Mouse (Mus musculus) testis, adult 2 months (tissue): ENCODE measurements at regions not wholly inside any gene's neighbourhood (a gene's known extent, or its start where the extent isn't known, plus 50 kb on each side); places are given as distances from the start of the nearest gene placed in this dataset.

Source experiments
- H3K27ac ChIP-seq: fragments of 200-500 bp; 2 replicates; pipeline ENCODE4 v1.5.1; 2012; ENCODE audit warnings: low read depth, low read length; ENCODE audit not compliant: control insufficient read depth, insufficient read depth
- H3K27me3 ChIP-seq: fragments of 200-500 bp; 2 replicates; pipeline ENCODE4 v1.6.1; 2012; ENCODE audit warnings: mild to moderate bottlenecking, low read length, moderate library complexity; ENCODE audit not compliant: control insufficient read depth, insufficient read depth
- H3K36me3 ChIP-seq: fragments of 200-500 bp; 2 replicates; pipeline ENCODE4 v1.6.1; 2012; ENCODE audit warnings: mild to moderate bottlenecking, low read length; ENCODE audit not compliant: control insufficient read depth, insufficient read depth
- H3K4me1 ChIP-seq: fragments of 200-500 bp; 2 replicates; pipeline ENCODE4 v1.6.1; 2012; ENCODE audit warnings: low read length; ENCODE audit not compliant: control insufficient read depth, insufficient read depth
- H3K4me3 ChIP-seq: fragments of 200-500 bp; 2 replicates; pipeline ENCODE4 v1.5.1; 2012; ENCODE audit warnings: low read depth, mild to moderate bottlenecking, low read length, moderate library complexity, mixed read lengths; ENCODE audit not compliant: control insufficient read depth
- CTCF ChIP-seq: fragments of 200-500 bp; IDR thresholded peaks from 2 replicates; pipeline ENCODE4 v1.5.1; 2012; ENCODE audit warnings: low read depth, mild to moderate bottlenecking, inconsistent platforms, low read length, moderate library complexity; ENCODE audit not compliant: control insufficient read depth, insufficient read depth, insufficient replicate concordance
- POLR2A ChIP-seq: fragments of 200-500 bp; IDR thresholded peaks from 2 replicates; pipeline ENCODE4 v1.6.1; 2012; ENCODE audit warnings: low read depth, mild to moderate bottlenecking, inconsistent platforms, low read length, moderate library complexity; ENCODE audit not compliant: control insufficient read depth

DNA sequence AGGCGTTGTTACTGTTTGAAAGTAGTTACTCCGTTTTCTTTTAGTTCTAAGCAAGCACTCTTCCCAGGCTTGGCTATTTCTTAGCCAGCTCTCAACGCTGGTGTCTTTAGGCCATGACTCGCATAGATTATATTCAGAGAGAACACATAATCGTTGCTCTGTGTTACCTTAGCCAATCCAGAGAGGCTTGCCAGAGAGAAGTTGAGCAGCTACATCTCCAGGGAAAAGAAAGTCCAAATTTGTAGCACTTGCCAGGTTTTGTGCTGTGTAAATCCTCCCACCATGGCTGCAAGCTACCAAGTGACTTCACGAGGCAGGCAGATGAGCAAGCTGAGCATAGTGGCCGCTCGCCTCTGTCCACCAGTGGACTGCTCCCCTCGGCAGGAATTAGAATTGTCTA, 163.3 kb upstream of the Fn1 start:
- Histone ChIP-seq H3K4me3 (no peak overlapping the region), H3K27me3 (no peaks in the 10 kb centered on the region), H3K27ac (no peak overlapping the region), H3K36me3 (no peaks in the 10 kb centered on the region), H3K4me1 (peaks cover 3% of the 10 kb centered on the region)
- TF ChIP-seq CTCF: no peak
- no peak for TF ChIP-seq POLR2A

DNA sequence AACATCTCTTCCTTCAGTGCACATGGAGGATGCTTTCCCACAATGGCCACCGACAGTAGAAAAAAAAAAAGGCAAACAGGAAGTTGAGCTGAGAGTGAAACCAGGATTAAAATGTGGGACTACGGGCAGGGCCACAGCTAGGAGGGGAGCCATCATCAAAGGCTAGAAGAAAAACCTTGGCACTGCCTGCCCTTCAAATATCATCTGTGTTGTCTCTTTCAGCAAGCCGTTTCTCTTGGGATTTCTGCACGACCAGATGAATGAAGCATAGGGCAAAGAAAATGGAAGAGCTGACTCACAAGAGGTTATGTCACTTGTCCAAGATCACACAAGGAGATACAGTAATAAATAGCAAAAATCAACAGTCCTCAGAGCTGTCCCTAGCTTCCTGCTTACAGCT, 161.1 kb upstream of the Fn1 start:
- Histone ChIP-seq H3K36me3 (no peaks in the 10 kb centered on the region), H3K27me3 (no peaks in the 10 kb centered on the region), H3K27ac (no peak overlapping the region), H3K4me1 (peaks cover 5% of the 10 kb centered on the region), H3K4me3 (no peak overlapping the region)
- TF ChIP-seq POLR2A (no peak), CTCF (no peak)

DNA sequence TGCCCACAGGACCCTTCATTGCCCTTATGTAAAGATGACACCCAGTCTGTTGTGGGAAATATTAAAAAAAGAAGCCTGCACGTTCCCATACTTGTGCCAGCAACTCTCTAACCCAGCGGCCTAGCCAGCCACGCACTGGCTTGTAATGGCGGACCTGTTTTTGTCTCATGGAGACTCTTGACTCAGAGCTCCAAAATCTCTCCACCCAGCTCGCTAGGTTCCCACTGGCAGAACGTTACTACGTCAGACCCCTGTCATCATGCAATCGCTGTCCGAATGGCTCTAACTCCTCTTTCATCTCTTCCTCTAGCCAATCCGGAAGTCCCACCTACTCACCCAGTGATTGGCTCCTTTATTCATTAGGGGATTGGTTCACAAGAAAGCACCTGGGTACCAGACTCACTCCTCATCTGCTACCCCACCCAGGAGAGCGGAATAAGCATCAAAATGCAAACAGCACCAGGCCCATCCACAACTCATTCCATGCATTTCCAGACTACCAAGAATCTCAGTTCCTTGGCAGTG, 159.2 kb upstream of the Fn1 start:
- peaks cover 5% of the 10 kb centered on the region for H3K4me1 ChIP-seq
- no peaks in the 10 kb centered on the region for H3K27me3 ChIP-seq
- TF ChIP-seq POLR2A (no peak), CTCF (no peak)
- no peak overlapping the region for H3K27ac ChIP-seq
- peak overlapping the region; percentile 48; the same call in 1 of the 2 replicates for H3K4me3 ChIP-seq
- no peaks in the 10 kb centered on the region for H3K36me3 ChIP-seq

DNA sequence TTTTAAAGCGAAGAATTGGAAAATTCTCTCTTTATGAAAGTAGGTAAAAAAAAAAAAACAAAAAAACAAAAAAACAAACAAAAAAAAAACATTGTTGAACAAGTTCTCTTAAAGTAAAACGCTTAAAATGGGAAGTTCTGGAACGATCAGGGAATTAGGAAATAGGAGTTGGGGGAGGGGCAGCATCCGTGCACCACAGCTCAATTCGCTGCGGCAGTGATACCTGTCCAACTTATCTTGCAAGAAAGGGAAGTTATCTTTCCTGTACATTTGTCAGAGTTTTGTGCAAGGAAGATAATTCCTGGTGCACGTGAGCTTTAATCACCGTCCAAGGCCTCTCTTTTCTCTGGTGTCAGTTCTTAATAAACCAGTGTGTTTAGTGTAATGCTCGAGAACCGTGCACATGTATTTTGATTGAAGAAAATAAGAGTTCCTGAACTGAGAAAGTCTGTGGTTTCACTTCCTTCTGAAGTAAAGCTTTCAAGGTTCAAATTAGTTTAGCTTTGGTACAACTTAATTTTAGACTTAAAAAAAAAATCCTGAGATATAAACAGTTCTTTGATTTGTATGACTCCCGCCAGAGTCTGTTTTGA, 158.3 kb upstream of the Fn1 start:
- Histone ChIP-seq H3K4me3 (no peak overlapping the region), H3K36me3 (no peaks in the 10 kb centered on the region), H3K4me1 (peaks cover 5% of the 10 kb centered on the region), H3K27ac (no peak overlapping the region), H3K27me3 (no peaks in the 10 kb centered on the region)
- no peak for TF ChIP-seq POLR2A
- no peak for TF ChIP-seq CTCF

DNA sequence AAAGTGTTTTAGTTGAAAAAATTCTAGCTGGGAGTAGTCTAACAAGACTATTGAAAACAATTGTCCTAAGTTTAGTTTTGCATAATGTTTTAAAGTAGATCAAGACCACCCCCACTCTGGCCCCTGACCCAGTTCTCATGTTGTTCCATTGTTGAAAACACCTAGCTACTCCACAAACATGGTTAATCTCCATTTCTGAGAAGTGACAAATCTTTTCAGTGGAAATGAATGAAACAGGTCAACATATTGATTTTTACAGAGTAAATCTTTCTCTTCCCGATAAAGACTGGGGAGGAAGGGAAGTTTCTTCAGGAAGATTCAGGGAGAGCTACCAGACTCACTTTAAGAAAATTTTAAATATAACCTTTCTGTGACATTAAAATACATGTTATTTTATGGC, 155.0 kb upstream of the Fn1 start:
- TF ChIP-seq CTCF: no peak
- TF ChIP-seq POLR2A: no peak
- H3K4me3 ChIP-seq: no peak overlapping the region
- no peak overlapping the region for H3K27ac ChIP-seq
- H3K4me1 ChIP-seq: peaks cover 5% of the 10 kb centered on the region
- H3K36me3 ChIP-seq: no peaks in the 10 kb centered on the region
- no peaks in the 10 kb centered on the region for H3K27me3 ChIP-seq

DNA sequence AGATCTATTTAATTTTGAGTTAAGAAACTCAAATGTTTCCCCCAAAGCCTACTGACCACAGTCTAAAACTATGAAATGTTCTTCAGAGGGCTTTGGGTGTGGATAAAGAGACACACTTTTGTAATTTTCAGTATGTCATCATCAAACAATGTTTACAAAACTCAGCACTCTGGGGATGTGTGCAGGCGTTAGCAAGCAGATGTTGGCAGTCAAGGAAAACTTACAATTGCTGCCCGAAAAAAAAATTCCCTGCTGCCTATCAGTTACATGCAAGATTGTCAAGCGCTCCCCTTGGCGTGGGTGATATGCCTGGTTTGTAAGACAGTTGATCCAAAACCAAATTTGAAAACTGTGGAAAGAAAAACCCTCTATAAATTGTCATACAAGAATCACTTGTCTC, 154.6 kb upstream of the Fn1 start:
- H3K36me3 ChIP-seq: no peaks in the 10 kb centered on the region
- H3K27me3 ChIP-seq: no peaks in the 10 kb centered on the region
- no peak for TF ChIP-seq CTCF
- TF ChIP-seq POLR2A: no peak
- H3K4me3 ChIP-seq: no peak overlapping the region
- peaks cover 5% of the 10 kb centered on the region for H3K4me1 ChIP-seq
- H3K27ac ChIP-seq: no peak overlapping the region

DNA sequence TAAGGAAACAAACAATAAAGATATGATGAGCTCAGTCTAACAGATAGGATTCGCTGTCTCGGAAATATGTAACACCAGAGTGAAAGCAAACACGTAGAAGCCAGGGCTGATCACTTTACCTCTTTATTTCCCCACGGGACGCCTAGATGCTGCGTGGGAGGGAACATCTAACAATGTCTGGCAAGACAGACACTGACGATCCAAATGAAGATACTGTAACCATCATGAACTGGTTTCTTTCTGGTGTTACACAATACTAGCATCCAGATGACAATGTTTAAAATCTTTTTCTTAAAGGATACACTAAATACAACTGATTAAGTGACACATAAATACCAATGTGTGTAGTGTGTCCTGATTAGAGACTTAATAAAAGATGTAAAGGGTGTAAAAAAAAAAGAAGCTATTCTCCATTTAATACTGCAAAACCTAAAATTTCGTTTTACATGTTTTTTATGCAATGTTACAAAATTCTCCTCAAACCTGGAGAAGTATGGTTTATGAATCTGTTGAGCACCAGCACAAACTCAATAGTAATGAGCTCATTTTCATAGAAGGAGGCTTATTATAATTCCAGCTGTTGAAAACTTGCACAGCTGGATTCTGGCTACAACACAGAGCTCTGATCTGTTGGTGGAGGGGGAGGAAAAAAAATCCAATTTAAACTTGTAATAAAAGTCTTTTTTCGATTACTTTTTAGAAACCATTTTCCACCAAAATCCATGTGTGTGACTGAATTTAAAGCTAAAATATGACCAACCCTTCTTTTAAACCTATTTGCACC, 148.5 kb upstream of the Fn1 start:
- H3K4me1 ChIP-seq: no peaks in the 10 kb centered on the region
- H3K4me3 ChIP-seq: no peak overlapping the region
- H3K27me3 ChIP-seq: no peaks in the 10 kb centered on the region
- no peaks in the 10 kb centered on the region for H3K36me3 ChIP-seq
- TF ChIP-seq POLR2A: no peak
- TF ChIP-seq CTCF: no peak
- H3K27ac ChIP-seq: no peak overlapping the region

DNA sequence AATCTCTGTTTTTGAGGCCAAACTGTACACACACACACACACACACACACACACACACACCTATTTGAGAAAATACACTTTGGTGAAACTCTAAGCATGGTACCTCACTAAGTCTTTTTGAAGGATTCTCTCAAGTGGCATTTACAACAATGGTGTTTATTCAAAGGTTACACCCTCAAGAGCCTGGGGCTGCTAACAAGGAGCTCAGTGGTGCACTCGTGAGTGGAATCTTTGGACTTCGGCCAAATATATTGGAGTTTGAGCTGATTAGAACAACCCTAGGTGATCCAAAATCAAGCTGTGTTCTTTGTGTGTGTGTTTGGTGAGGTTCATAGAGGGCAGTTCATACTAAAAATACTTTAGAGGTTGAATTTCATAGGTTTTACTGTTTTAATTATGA, 147.6 kb upstream of the Fn1 start:
- Histone ChIP-seq H3K27ac (no peak overlapping the region), H3K4me3 (no peak overlapping the region), H3K4me1 (no peaks in the 10 kb centered on the region), H3K36me3 (no peaks in the 10 kb centered on the region), H3K27me3 (no peaks in the 10 kb centered on the region)
- no peak for TF ChIP-seq POLR2A
- no peak for TF ChIP-seq CTCF
